Mouse (Mus musculus) thymus, adult 2 months (tissue): ENCODE data around the gene Mn1.

ENCODE experiments used
- CTCF ChIP-seq: fragments of 200-500 bp; IDR thresholded peaks from 2 replicates; pipeline ENCODE4 v1.5.1; 2012; ENCODE audit warnings: mild to moderate bottlenecking, control low read depth, low read length, moderate library complexity, borderline replicate concordance; ENCODE audit not compliant: control insufficient read depth, poor library complexity, insufficient read depth; ENCODE audit errors: extremely low read depth
- POLR2A ChIP-seq: fragments of 200-500 bp; IDR thresholded peaks from 2 replicates; pipeline ENCODE4 v1.6.1; 2012; ENCODE audit warnings: mild to moderate bottlenecking, low read length, control low read depth, moderate library complexity; ENCODE audit not compliant: control insufficient read depth, poor library complexity, insufficient read depth; ENCODE audit errors: extremely low read depth

DNA sequence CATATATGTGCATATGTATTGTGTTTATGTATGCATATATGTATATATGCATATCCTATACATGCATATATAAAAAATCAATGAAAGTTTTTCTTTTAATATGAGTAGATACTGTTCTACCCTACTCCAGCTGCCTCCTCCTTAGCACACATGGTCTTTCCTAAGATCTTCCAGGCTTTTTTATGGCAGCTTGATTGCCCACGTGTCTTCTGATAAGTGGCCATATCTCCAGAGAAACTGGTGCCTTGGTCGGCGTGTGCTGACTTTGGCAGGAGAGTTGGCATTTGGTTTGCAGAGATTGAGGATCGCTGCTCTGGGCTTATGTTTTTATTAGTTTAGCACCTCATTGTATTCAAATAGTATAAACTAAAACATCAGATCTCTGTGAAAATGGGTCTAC is 68.7 kb downstream of the Mn1 start:
- TF ChIP-seq CTCF (no peak), POLR2A (no peak)
